Mouse (Mus musculus): ENCODE data around the gene Gm30302. TPM values are rescaled to one million over a fixed set of nuclear protein-coding genes. Genes with fewer than 3 reads are reported as not detected.
A peak's percentile ranks its signal among the peaks of the same experiment; 100 is the strongest.
"Not testable (repeated sequence)": the region's sequence is repeated elsewhere in the genome, so short reads cannot be mapped to it uniquely, and the experiment has no call there.

The Gm30302 gene
- polyA plus RNA-seq, 1 experiment from 2014 or later = not detected

- no peaks in the 10 kb centered on the region for H3K4me1 ChIP-seq (replicated peaks; ENCODE audit: insufficient read depth, low read length)
- DNase-seq (ENCODE audit: low spot score) = no peak
- H3K4me2 ChIP-seq (ENCODE audit: low read length) = no peak overlapping the region
- TF ChIP-seq CTCF (IDR thresholded peaks at IDR 0.05; ENCODE audit: low read depth) = no peak
- 74% methylated on average over 4 of the region's 4 CpGs for WGBS
- no peak for ATAC-seq (replicated peaks; ENCODE audit: low FRiP score, low read depth)
- H3K36me3 ChIP-seq (ENCODE audit: insufficient read depth, low read length) = no peaks in the 10 kb centered on the region
- no peaks in the 10 kb centered on the region for H3K27me3 ChIP-seq (ENCODE audit: insufficient read depth, low read length)
- H3K9me3 ChIP-seq (replicated peaks; ENCODE audit: low read length) = no peaks in the 10 kb centered on the region
- H3K27ac ChIP-seq = no peak overlapping the region
- no peak overlapping the region for H3K4me3 ChIP-seq (replicated peaks; ENCODE audit: low read depth, low read length)
- no peak overlapping the region for H3K9ac ChIP-seq (ENCODE audit: low read depth, low read length)
Observed at GRCm38 (mm10) chr13:49825300-49825699, 26.5 kb upstream of the Gm30302 start.

- Histone ChIP-seq H3K9me3 (replicated peaks; ENCODE audit: low read length) (no peaks in the 10 kb centered on the region), H3K27me3 (ENCODE audit: insufficient read depth, low read length) (no peaks in the 10 kb centered on the region), H3K27ac (no peak overlapping the region), H3K4me2 (ENCODE audit: low read length) (no peak overlapping the region), H3K4me1 (replicated peaks; ENCODE audit: insufficient read depth, low read length) (no peaks in the 10 kb centered on the region), H3K36me3 (ENCODE audit: insufficient read depth, low read length) (no peaks in the 10 kb centered on the region), H3K9ac (ENCODE audit: low read depth, low read length) (no peak overlapping the region), H3K4me3 (replicated peaks; ENCODE audit: low read depth, low read length) (no peak overlapping the region)
- TF ChIP-seq CTCF (IDR thresholded peaks at IDR 0.05; ENCODE audit: low read depth) = no peak
- WGBS = 88% methylated on average over 3 of the region's 3 CpGs
- no peak for ATAC-seq (replicated peaks; ENCODE audit: low FRiP score, low read depth)
- DNase-seq (ENCODE audit: low spot score) = no peak
Observed at GRCm38 (mm10) chr13:49814958-49815357, 16.2 kb upstream of the Gm30302 start.

GRCm38 (mm10) chr13:49814420-49814819 lies 15.6 kb upstream of the Gm30302 start:
- no peak for DNase-seq (ENCODE audit: low spot score)
- ATAC-seq (replicated peaks; ENCODE audit: low FRiP score, low read depth) = no peak
- Histone ChIP-seq H3K4me1 (replicated peaks; ENCODE audit: insufficient read depth, low read length) (no peaks in the 10 kb centered on the region), H3K9me3 (replicated peaks; ENCODE audit: low read length) (no peaks in the 10 kb centered on the region), H3K27ac (no peak overlapping the region), H3K4me2 (ENCODE audit: low read length) (no peak overlapping the region), H3K36me3 (ENCODE audit: insufficient read depth, low read length) (no peaks in the 10 kb centered on the region), H3K9ac (ENCODE audit: low read depth, low read length) (no peak overlapping the region), H3K4me3 (replicated peaks; ENCODE audit: low read depth, low read length) (no peak overlapping the region), H3K27me3 (ENCODE audit: insufficient read depth, low read length) (no peaks in the 10 kb centered on the region)
- TF ChIP-seq CTCF (IDR thresholded peaks at IDR 0.05; ENCODE audit: low read depth) = no peak
- WGBS = 91% methylated on average over 4 of the region's 4 CpGs

GRCm38 (mm10) chr13:49807146-49807545 lies 8.3 kb upstream of the Gm30302 start:
- Histone ChIP-seq H3K4me1 (replicated peaks; ENCODE audit: insufficient read depth, low read length) (no peaks in the 10 kb centered on the region), H3K4me3 (replicated peaks; ENCODE audit: low read depth, low read length) (no peak overlapping the region)
- WGBS = 80% methylated on average over 1 of the region's 1 CpGs

GRCm38 (mm10) chr13:49788563-49789393 lies 10.0 kb downstream of the Gm30302 start:
- Histone ChIP-seq H3K9me3 (replicated peaks; ENCODE audit: low read length) (no peaks in the 10 kb centered on the region), H3K4me2 (ENCODE audit: low read length) (no peak overlapping the region), H3K27ac (no peak overlapping the region), H3K4me1 (replicated peaks; ENCODE audit: insufficient read depth, low read length) (no peaks in the 10 kb centered on the region), H3K36me3 (ENCODE audit: insufficient read depth, low read length) (no peaks in the 10 kb centered on the region), H3K4me3 (replicated peaks; ENCODE audit: low read depth, low read length) (no peak overlapping the region), H3K27me3 (ENCODE audit: insufficient read depth, low read length) (no peaks in the 10 kb centered on the region), H3K9ac (ENCODE audit: low read depth, low read length) (no peak overlapping the region)
- ATAC-seq (replicated peaks; ENCODE audit: low FRiP score, low read depth) (no peak), DNase-seq (ENCODE audit: low spot score) (peak; percentile 14)
- WGBS = 34% methylated on average over 5 of the region's 5 CpGs
- no peak for TF ChIP-seq CTCF (IDR thresholded peaks at IDR 0.05; ENCODE audit: low read depth)

More at GRCm38 (mm10) chr13:49807146-49807545, 8.3 kb upstream of the Gm30302 start:
- no peak overlapping the region for H3K27ac ChIP-seq
- H3K9ac ChIP-seq (ENCODE audit: low read depth, low read length) = no peak overlapping the region
- H3K9me3 ChIP-seq (replicated peaks; ENCODE audit: low read length) = no peaks in the 10 kb centered on the region
- no peak overlapping the region for H3K4me2 ChIP-seq (ENCODE audit: low read length)
- H3K27me3 ChIP-seq (ENCODE audit: insufficient read depth, low read length) = no peaks in the 10 kb centered on the region
- H3K36me3 ChIP-seq (ENCODE audit: insufficient read depth, low read length) = no peaks in the 10 kb centered on the region
- peak; percentile 47 for TF ChIP-seq CTCF (IDR thresholded peaks at IDR 0.05; ENCODE audit: low read depth)
- peak; percentile 1 for DNase-seq (ENCODE audit: low spot score)
- no peak for ATAC-seq (replicated peaks; ENCODE audit: low FRiP score, low read depth)

GRCm38 (mm10) chr13:49783899-49784298 lies 14.9 kb downstream of the Gm30302 start:
- no peaks in the 10 kb centered on the region for H3K4me1 ChIP-seq (replicated peaks; ENCODE audit: insufficient read depth, low read length)
- DNase-seq (ENCODE audit: low spot score) = no peak
- no peak for TF ChIP-seq CTCF (IDR thresholded peaks at IDR 0.05; ENCODE audit: low read depth)
- no peaks in the 10 kb centered on the region for H3K36me3 ChIP-seq (ENCODE audit: insufficient read depth, low read length)
- no peak overlapping the region for H3K27ac ChIP-seq
- 82% methylated on average over 3 of the region's 3 CpGs for WGBS
- no peak overlapping the region for H3K4me3 ChIP-seq (replicated peaks; ENCODE audit: low read depth, low read length)
- no peak for ATAC-seq (replicated peaks; ENCODE audit: low FRiP score, low read depth)
- no peaks in the 10 kb centered on the region for H3K27me3 ChIP-seq (ENCODE audit: insufficient read depth, low read length)
- H3K4me2 ChIP-seq (ENCODE audit: low read length) = no peak overlapping the region
- H3K9ac ChIP-seq (ENCODE audit: low read depth, low read length) = no peak overlapping the region
- H3K9me3 ChIP-seq (replicated peaks; ENCODE audit: low read length) = no peaks in the 10 kb centered on the region

- not testable (repeated sequence) for ATAC-seq (replicated peaks; ENCODE audit: low FRiP score, low read depth); H3K9me3 ChIP-seq (replicated peaks; ENCODE audit: low read length); H3K4me1 ChIP-seq (replicated peaks; ENCODE audit: insufficient read depth, low read length); H3K9ac ChIP-seq (ENCODE audit: low read depth, low read length); H3K27me3 ChIP-seq (ENCODE audit: insufficient read depth, low read length); H3K4me3 ChIP-seq (replicated peaks; ENCODE audit: low read depth, low read length); H3K27ac ChIP-seq; H3K36me3 ChIP-seq (ENCODE audit: insufficient read depth, low read length); H3K4me2 ChIP-seq (ENCODE audit: low read length); DNase-seq (ENCODE audit: low spot score)
Observed at GRCm38 (mm10) chr13:49771536-49771935, 27.3 kb downstream of the Gm30302 start.

Measured in kidney, postnatal 0 days (tissue).